Mouse (Mus musculus): Measurements from ENCODE around the gene Dennd2a. TPM values are rescaled to one million over a fixed set of nuclear protein-coding genes. Genes with fewer than 3 reads are reported as not detected.

Dennd2a gene
- 10 to 100 TPM; 32.6 to 33.7 TPM for total RNA-seq (2021)

DNA sequence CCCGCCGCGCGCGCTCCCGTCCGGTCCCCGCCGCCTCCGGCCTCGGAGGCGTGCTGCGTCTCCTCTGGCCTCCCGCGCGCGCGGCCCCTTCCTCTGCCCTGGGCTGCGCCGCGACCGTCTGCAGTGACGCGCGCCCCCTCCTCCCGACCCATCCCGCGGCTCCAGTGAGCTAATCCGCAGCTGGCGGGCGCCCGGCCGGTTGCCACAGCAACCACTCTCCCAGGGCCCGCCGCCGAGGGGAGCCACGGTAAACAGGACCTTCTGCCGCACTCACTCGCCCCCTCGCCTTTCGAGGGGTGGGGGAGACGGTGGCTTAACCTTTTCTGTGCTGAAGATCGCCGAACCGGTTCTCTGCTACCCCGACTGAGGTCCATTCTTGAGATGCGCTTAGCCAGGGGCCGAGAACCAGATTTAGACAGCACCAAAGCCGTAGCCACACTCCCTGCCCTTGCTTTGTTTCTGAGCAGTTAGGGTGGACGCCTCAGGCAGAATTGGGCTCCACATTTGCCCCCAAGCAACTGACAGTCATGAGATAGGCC is at the start of gene Dennd2a:
TSS of gene Dennd2a (minus strand) at position 145 of the 539 bp plus-strand sequence.
- DNase-seq (ENCODE audit: extremely low spot score in 1 of 2, low spot score in 1 of 2): peak; percentile 79

DNA sequence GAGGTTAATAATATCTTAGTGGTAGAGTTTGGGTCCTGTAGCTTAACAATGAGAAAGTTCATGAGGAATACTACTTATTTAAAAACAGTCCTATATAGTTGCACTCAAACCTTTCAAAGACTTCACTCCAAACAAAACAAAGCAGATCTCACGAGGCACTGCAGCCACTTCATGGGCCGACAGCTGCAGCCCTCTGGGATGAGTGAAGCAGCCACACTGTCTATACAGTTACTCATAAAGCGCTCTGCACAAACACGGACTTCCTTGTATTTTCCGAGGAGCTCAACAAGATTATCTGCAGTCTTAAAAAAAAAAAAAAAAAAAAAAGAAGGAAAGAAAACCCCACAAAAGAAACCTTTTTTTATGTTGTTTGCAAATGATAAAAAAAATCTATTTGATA is 49.7 kb upstream of the Dennd2a start:
- no peak for DNase-seq (ENCODE audit: extremely low spot score in 1 of 2, low spot score in 1 of 2)

DNA sequence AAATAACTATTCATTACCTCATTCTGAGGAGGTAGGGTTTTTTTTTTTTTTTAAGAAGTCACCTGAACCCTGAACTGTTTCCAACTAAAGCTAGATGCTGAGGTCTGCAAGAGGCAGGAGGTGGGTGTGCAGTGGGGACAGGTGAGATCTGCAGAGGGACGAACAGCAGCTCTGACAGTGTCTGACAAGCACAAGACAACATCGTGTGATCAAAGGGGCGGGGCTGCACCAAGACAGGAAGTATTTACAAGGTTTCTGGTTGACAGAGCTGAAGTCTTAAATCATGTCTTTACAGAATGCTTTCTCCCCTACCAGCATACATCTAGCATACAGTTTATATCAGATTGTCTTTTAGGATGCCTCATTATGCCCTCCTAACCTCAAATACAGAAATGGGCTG is 49.2 kb upstream of the Dennd2a start:
- DNase-seq (ENCODE audit: extremely low spot score in 1 of 2, low spot score in 1 of 2): no peak

DNA sequence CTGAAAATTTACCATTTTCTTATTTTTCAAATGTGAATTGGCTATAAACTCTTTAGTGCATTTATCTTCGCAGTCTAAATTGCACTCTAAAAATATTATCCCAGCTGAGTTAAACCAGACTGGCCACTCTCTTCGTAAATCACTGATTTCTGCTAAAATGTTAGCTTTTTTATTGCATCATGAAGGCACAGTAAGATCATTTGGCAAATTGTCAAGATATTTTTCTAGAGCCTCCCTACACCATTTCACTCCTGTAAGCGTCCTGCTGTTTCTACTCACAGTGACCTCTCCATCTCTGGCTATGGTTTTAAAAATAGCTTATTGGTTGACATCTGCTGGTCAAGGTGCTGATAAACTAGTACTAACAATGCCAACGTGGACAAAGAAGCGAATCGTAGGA is 48.4 kb upstream of the Dennd2a start:
- DNase-seq (ENCODE audit: extremely low spot score in 1 of 2, low spot score in 1 of 2): no peak

DNA sequence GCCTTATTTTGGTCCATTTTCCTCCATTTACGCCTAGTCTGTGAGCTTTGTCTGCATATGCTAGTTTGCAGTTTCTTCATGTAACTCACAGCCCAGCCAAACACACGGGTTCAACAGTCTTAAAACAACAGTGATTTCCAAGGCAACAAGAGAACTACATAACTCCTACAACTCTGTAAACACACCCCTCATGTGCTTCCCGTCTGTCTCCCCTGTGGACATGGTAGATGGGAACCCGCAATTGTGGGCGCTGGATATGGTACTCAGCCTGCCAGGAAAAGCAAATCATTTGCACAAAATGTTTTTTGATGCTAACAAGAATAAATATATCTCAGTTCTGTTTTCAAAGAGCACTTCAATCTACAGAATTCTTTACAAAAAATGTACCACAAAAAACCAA is 46.9 kb upstream of the Dennd2a start:
- no peak for DNase-seq (ENCODE audit: extremely low spot score in 1 of 2, low spot score in 1 of 2)

DNA sequence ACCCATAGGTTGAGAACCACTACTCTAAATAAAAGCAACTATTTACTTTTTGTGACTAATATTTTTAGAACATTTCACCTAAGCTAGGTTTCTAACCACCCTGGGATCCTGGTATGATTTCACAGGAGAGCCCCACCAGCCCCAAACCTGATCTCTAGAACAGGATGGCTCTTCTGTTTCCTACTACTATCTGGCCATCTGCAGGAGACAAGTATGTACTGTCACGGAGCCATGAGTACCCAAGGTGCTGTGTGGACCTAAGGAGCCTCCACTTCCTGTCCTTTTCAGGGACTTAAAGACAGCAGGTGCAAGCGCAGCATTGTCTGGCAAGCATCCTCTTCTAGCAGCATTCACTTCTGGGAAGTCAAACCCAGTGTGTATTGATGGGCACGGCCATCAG is 44.2 kb upstream of the Dennd2a start:
- DNase-seq (ENCODE audit: extremely low spot score in 1 of 2, low spot score in 1 of 2): no peak

DNA sequence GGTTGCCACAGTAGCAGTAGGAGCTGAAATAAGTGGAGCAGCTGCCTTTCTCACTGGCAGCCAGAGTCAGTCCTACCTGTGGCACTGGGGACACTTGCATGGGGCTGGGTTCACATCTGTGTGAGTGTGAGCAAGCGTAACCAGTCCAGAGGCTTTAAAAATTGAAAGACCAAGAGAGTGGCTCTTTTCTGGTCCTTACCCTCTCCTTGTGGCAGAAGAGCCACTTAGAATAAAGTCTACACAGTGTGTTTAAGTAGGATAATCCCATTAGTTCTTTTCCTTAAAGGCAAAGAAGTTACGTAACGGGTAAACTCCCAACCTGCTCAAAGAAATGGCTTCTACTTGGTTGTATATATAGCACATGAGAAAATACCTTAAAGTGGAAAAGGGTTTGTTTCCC is 43.2 kb upstream of the Dennd2a start:
- no peak for DNase-seq (ENCODE audit: extremely low spot score in 1 of 2, low spot score in 1 of 2)

DNA sequence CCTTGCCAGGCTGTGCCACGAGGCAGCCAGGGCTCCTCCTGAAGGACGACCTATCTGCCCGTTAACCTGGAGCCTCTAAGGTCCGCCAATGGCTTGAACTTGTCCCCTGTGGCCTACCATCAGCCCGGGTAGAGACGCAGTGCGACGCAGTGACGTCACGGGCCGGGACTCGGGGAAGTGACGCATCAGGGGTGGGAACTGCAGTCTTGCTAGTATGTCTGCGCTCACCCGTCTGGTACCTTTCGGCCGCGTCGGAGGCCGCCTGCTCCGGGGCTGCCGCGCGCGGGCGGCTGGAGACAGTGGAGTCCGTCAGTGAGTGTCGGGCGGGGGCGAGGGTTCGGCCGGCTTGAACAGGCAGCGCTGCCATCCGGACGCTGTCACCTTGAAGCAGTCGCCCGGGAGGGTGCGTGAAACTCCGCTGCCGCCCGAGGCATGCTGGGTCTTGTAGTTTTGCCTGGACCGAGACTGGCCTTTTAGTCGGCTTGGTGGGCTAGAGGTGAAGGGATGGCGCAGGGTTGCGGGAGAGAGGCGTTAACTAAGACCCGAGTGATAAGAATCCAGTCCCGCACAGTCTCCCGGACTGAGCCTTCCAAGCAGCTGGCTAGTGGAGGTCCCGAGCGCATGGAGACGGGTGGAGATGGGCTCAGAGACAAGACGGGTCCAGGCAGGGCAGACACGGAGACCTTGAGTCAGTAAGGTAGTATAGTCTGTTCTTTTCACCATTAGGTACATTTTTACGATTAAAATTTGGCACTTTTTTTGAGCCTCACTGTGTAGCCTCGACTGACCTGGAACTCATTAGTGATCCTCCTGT is 34.9 kb upstream of the Dennd2a start, which contains the start of gene Ndufb2:
TSS of gene Ndufb2 (plus strand) at position 174 of the 814 bp plus-strand sequence.
- peak; percentile 92 to 98 for DNase-seq (ENCODE audit: extremely low spot score in 1 of 2, low spot score in 1 of 2)

DNA sequence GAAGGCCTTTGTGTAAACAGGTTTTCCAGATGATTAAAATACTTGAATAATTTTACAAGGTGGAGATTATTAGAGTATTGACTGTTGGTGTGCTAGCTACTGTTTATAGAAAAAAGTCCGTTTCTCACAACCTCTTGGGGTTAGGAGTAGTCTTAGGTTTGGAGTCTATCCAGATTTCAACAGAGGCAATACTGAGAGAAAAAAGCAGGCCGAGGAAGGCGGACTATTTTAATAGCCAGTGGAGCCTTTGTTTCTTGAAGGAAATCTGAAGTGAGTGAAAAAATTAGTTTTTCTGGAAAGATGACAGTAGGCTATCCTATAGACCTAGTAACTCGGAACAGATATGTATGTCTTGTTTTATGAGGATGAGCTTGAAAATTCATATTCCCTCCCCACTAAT is 33.8 kb upstream of the Dennd2a start:
- DNase-seq (ENCODE audit: extremely low spot score in 1 of 2, low spot score in 1 of 2): no peak

DNA sequence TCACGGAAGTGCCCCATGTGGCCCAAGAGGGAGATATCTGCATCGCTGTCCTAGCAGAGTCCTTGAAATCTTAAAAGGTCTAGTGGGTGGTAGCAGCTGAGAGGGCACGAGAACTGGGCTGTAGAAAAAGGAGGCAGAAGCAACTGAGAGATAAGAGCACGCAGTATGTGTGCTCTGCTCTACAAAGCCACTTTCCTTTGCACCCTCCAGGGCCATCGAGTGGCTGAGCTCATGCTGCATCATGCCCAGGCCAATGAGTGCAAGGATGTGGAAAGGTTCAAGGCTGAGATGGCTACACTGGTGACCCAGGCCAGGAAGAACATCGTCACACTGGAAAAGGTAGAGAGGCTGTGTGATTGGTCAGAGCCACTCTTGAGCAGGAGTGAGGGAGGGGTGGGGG is 27.9 kb upstream of the Dennd2a start, which contains the start of gene Gm42420:
TSS of gene Gm42420 (plus strand) at position 237 of the 400 bp plus-strand sequence.
- no peak for DNase-seq (ENCODE audit: extremely low spot score in 1 of 2, low spot score in 1 of 2)

DNA sequence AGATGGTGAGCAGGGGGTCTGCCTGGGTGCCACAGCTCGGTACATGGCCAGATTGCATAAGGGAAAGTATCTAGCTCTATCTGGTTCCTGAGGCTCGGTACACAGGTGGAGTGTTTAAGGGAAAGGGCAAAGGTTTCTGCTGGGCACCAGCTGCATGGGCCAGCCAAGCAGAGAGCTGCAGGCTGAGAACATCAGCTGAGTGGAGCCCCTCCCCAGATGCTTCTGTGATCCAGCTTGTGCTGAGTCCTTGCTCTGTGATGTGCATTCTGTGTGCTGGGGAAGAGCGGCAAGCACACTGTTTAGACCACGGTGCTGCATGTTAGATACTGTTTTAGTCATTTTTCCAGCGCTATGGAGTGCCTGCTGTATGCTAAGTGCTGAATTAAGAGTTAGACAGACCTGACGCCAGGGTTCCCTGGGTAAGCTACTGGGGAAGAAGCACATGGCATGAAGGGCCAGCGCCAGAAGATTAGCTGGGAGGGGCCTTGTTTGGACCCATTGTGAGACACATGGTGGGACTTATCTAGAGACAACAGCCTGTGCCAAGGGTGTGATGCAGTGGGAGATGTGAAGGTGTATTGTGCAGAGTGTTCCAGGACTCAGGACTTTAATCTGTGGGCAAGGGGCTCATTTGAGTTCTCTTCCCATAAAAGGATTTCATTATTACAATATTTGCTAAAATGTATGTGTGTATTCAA is 23.6 kb upstream of the Dennd2a start:
- no peak for DNase-seq (ENCODE audit: extremely low spot score in 1 of 2, low spot score in 1 of 2)

DNA sequence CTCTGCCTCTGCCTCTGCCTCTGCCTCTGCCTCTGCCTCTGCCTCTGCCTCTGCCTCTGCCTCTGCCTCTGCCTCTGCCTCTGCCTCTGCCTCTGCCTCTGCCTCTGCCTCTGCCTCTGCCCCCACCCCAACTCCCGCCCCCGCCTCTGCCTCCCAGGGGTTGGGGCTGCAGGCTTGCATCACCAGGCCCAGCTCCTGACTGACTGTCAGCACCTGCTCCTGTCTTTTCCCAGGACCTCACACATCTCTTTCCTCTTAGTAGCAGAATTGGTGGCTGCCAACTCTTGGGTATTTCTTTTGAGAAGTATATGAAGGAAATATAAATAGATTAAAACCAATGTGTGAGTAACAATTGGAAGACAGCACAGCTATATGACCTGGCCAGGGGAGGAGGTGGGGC is 22.9 kb upstream of the Dennd2a start:
- DNase-seq (ENCODE audit: extremely low spot score in 1 of 2, low spot score in 1 of 2): no peak

DNA sequence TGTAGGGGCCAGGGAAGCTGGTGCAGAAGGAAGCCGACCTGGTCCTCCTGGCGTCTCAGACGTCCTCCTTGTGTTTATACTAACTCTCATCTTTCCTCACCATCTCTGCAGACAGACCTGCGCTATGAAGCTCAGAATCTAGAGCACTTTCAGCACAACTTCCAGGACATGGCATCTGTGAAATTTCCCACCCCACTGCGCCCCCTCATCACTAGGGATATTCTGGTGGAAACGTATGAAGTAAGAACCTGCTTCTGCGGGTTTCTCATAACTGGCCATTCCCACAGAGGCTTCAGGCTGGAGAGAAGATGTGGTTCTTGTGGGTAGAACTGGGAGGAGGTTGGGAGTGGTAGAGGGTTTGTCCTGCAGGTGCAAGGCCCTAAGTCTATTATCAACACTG is 21.9 kb upstream of the Dennd2a start:
- no peak for DNase-seq (ENCODE audit: extremely low spot score in 1 of 2, low spot score in 1 of 2)

DNA sequence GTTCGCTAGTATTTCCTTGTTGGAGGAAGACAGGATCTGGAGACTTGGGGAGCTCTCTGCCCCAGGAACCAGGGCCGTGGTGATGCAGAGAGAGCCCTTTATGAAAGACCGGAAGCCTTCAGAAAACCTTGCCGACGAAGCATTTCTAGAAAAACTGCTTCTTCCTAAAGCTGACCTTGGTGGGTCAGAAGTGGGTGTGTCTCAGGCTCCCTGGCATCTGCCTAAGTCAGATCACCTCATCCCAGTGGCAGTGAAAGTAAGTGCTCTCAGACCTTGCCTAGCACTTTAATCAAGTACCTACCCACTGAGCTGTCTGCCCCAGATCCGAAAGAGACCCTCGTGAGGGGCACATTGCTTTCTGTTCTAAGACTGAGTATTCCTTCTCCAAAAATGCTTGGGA is 17.3 kb upstream of the Dennd2a start:
- DNase-seq (ENCODE audit: extremely low spot score in 1 of 2, low spot score in 1 of 2): no peak

DNA sequence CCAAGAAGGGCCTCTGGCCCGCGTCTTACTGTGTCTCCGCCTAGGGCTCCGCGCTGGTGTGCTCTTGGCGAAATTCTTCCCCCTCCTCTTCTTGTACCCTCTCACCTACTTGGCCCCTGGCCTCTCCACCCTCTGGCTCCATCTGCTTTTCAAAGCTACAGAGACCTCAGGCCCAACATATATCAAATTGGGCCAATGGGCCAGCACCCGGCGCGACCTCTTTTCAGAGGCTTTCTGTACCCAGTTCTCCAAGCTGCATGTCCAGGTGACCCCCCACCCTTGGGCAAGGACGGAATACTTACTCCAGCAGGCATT is 16.8 kb upstream of the Dennd2a start:
- no peak for DNase-seq (ENCODE audit: extremely low spot score in 1 of 2, low spot score in 1 of 2)

DNA sequence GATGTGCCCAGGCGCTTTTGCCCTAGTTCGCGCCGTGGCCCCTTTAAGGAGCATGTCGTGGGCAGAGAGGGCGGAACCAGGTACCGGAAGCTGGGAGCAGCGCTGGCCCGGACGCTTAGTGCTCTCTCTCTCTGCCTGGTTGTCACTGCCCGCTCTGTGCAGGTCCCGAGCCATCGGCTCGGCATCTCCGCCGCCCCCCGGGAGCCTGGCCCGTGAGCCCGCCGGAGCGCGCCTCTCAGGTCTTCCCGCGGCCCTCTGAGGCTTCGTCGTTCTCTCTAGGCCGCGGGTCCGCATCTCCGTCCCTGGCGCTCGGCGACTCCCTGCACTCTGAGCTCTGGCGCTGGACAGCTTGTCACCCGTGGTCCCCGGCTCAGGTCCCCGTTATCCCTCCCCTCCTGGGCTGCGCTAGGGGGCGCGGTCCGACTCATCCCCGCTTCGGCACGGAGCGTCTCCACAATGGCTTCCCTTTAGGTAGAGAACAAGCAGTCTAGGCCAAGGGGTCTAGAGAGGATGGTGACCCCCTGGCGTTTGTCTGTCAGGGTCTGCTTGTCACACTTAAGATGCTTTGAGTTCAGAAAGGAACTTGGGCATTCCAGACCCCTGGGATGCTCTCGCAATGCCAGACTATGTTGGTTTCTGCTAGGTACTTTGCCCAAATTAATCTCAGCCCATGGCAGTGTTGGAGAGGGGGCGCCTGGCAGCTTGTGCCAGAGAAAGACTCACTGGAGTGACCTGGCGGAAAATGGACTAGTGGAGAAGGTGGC is 16.3 kb upstream of the Dennd2a start, which contains the start of gene Adck2:
TSS of gene Adck2 (plus strand) at position 83 of the 764 bp plus-strand sequence.
- DNase-seq (ENCODE audit: extremely low spot score in 1 of 2, low spot score in 1 of 2): peak; percentile 67 to 68

DNA sequence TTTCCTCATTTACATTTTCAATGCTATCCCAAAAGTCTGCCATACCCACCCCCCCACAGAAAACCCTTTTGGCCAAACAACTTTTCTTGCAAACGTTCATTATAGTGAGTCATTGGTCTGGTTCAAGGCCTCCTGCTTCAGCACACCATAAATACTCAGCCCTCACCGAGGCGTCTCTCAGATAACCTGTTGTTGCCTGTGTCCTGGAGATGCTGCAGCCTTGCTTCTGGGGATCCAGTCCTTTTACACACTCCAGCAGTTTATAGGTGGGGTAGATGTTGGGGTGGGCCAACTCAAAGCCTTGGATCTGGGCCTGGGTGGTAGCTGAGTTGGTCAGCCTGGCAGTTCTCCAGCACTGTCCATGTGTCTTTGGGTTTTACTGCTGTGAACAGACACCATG is 12.8 kb upstream of the Dennd2a start:
- DNase-seq (ENCODE audit: extremely low spot score in 1 of 2, low spot score in 1 of 2): no peak

DNA sequence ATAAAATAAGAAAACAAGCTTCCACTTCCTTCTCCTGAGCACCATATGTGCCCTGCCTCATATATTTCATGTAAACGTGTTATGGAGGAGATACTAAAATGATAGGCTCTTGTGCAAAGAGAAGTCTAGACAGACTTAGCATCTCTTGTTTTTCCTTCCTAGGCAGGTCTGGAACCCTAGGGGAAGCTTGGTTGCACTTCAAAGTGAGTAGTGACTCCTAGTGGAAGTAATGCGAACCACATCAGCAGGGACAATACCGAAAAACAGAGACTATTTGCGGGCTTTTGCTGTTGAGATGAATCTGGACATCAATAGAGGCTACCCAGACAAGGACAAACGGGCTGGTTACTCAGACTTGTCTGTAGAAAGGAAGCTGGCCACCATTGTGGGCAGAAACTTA is 9.9 kb upstream of the Dennd2a start:
- no peak for DNase-seq (ENCODE audit: extremely low spot score in 1 of 2, low spot score in 1 of 2)

DNA sequence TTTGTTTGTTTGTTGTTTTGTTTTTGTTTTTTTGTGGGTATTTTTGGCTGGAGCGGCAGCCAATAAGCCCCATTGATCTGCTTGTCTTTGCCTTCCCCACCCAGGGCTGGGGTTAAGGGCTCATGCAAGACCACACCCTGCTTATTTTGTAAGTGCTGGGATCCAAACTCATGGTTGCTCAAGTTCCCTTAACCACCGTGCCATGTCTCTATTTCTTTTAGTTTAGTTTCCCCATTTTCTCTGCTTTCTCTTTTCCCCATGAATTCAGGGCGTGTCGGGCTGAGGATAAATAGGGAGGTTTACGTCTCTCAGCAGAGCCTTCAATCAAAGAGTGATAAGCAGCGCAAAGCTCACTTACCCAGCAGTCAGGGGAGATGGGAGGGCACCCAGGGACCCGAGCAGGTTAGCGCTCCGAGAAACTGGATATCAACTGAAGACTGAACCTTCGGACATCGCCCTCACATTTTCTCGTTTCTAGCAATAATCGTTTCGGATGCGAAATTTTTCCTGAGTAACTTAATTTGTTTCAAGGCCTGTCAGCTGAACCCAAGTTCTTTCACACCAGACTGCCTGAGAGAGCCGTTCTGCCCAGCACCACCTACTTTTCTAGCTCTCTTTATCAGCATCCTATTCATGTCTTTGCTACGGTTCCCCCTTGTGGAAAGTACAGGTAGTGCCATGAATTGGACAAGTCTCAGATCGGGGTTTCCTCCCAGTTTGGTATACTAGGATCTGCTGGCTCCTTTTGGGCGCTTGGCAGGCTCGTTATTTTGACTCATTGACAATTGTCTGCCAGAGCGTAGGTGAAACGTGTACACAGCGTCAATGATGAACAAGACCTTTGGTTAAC is 4.7 kb upstream of the Dennd2a start:
- peak; percentile 64 to 81 for DNase-seq (ENCODE audit: extremely low spot score in 1 of 2, low spot score in 1 of 2)
